Mouse (Mus musculus): ENCODE measurements around the gene Baz1b. TPM values are rescaled to one million over a fixed set of nuclear protein-coding genes. Genes with fewer than 3 reads are reported as not detected.

The Baz1b gene
- polyA plus RNA-seq, 1 experiment from 2014 or later = 70.9 TPM

DNA sequence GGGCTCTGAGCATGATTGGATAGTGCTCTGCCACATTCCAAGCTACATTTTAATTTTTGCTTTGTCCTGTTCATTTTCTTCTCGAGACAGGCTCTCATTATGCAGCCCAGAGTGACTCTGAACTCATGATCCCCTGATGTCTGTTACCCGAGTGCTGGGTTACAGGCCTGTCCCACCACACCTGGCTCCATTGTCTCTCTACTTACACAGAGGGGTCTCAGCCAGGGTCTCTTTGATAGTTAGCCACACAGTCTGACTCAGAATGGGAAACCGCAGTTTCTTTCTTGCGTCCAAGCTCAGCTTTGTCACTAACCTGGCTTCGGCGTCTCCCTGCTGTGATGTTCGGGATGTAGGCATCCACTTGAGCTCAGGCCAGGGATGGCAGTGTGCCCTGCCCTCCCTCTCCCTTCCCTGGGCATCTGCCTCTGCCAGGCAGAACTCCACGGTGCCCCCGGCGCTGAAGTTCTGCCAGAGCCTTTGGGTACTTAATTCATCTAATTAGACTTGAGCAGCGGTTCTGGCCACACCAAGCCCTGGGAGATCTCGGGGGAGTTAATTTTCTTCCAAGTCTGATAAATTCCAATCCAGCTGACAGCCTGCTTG lies 84.6 kb downstream of the Baz1b start:
- H3K4me1 ChIP-seq (ENCODE audit: insufficient read depth) = no peaks in the 10 kb centered on the region
- H3K27ac ChIP-seq (ENCODE audit: low read depth) = no peak overlapping the region
- 69% methylated on average over 12 of the region's 12 CpGs for WGBS

DNA sequence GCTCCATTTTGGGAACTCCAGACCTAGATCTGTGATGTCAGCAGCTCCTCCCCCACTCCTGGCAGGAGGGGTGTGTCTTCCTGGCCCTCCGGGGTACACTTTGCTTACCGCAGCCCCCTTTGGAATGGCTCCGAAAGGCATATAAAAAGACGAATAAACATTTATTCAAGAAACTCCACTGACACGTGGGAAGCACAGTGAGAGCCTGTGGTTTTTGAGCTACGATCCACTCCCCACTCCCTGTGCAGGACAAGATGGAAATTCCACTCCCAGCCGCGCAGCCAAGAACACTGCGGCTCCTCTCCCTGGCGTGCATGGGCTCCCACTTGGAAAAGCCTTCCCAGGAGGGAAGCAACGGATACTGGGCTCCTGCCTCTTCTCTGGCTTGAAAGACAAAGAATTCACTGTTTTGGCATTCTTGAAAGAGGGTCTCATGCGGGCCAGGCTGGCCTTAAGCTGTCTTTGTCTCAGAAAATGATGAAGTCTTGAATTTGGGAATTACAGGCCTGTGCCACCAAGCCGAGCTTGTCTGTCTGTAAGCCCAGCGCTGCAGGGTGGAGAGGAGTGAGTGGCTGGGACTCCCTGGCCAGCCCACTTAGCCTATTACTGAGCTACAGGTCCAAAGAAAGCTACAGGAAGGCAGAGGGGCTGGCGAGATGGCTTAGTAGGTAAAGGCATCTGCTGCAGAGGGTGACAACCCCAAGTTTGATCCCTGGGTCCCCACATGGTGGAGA lies 87.8 kb downstream of the Baz1b start:
- Histone ChIP-seq H3K4me3 (ENCODE audit: low read depth, low read length) (no peak overlapping the region), H3K4me1 (ENCODE audit: insufficient read depth) (no peaks in the 10 kb centered on the region), H3K27ac (ENCODE audit: low read depth) (no peak overlapping the region; the same call in 1 of the 2 replicates), H3K36me3 (ENCODE audit: insufficient read depth) (no peaks in the 10 kb centered on the region), H3K4me2 (peak overlapping the region; percentile 41), H3K27me3 (ENCODE audit: insufficient read depth, low read length) (peaks cover 15% of the 10 kb centered on the region; the same call in 1 of the 2 replicates), H3K9me3 (ENCODE audit: low read depth, low read length) (no peaks in the 10 kb centered on the region), H3K9ac (no peak overlapping the region; the same call in 1 of the 2 replicates)
- peak; percentile 56; the same call in 1 of the 2 replicates for ATAC-seq (ENCODE audit: insufficient read depth)
- peak; percentile 57 for DNase-seq
- no peak for TF ChIP-seq CTCF (IDR thresholded peaks at IDR 0.05; ENCODE audit: low read depth)
- WGBS = 21% methylated on average over 15 of the region's 15 CpGs

More for the DNA sequence above, 84.6 kb downstream of the Baz1b start:
- H3K4me2 ChIP-seq = no peak overlapping the region
- TF ChIP-seq CTCF (IDR thresholded peaks at IDR 0.05; ENCODE audit: low read depth) = no peak
- no peak overlapping the region for H3K4me3 ChIP-seq (ENCODE audit: low read depth, low read length)
- no peaks in the 10 kb centered on the region for H3K9me3 ChIP-seq (ENCODE audit: low read depth, low read length)
- ATAC-seq (ENCODE audit: insufficient read depth) (no peak), DNase-seq (no peak)
- H3K9ac ChIP-seq = no peak overlapping the region
- H3K36me3 ChIP-seq (ENCODE audit: insufficient read depth) = no peaks in the 10 kb centered on the region
- H3K27me3 ChIP-seq (ENCODE audit: insufficient read depth, low read length) = peaks cover 11% of the 10 kb centered on the region; the same call in 1 of the 2 replicates

DNA sequence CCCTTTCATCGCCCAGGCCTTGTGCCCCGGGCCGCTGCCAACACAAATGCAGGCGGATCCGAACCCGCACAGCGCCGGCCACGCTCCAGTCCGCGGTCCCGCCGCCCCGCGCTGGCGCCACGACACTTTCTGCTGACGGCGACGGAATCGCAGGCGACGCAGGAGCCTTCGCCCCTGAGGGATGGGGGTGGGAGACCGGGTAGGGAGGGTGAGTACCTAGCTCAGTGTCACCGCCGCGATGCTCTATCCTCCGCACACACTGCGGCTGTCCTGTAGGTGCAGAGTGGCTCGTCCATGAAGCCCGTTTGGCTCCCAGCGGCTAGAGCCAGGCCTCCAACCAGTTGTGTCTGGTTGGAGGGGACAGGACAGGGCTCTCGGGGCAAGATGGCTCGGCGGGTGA lies 89.5 kb downstream of the Baz1b start:
- Histone ChIP-seq H3K27me3 (ENCODE audit: insufficient read depth, low read length) (peaks cover 15% of the 10 kb centered on the region; the same call in 1 of the 2 replicates), H3K9ac (peak overlapping the region; percentile 13; the same call in 1 of the 2 replicates), H3K27ac (ENCODE audit: low read depth) (no peak overlapping the region), H3K9me3 (ENCODE audit: low read depth, low read length) (no peaks in the 10 kb centered on the region), H3K36me3 (ENCODE audit: insufficient read depth) (no peaks in the 10 kb centered on the region), H3K4me1 (ENCODE audit: insufficient read depth) (no peaks in the 10 kb centered on the region), H3K4me2 (peak overlapping the region; percentile 52), H3K4me3 (ENCODE audit: low read depth, low read length) (peak overlapping the region; percentile 22)
- DNase-seq (peak; percentile 17), ATAC-seq (ENCODE audit: insufficient read depth) (no peak)
- WGBS = 5% methylated on average over 36 of the region's 36 CpGs
- TF ChIP-seq CTCF (IDR thresholded peaks at IDR 0.05; ENCODE audit: low read depth) = no peak

DNA sequence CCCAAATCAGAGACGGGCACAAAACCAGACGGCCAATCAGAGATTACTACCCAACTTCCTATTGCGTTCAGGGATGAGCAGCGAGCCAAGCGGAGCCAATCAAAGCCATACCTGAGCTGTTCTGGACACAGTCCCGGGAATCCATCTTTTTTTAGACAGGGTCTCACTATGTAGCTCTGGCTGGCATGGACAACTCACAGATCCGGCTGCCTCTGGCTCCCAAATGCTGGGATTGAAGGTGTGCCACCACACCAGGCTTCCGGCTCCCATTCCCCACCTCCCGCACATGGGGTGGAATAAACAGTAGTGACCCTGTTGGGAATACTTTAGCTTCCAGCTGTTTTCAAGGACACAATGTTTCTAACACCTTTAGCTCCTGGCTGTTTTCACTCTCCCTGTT lies 93.2 kb downstream of the Baz1b start:
- H3K4me2 ChIP-seq = no peak overlapping the region
- WGBS = 59% methylated on average over 9 of the region's 9 CpGs

DNA sequence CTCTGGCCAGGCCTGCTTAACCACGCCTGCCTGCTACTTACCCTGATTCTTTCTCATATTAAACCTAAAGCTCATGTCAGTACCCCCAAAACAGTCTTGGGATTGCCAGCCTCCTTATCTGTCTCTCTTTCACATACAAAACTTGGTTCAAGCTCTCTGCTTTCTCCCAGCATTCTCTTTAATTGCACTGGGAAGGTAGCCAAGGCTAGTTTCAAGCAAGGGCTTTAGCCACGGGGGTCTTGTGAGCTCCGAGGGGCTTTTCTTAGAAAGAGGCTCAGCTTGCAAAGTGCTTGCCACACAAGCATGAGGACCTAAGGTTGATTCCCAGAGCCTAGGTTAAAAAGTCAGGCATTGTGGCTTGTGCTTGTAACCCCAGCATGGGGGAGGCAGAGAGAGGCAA lies 98.1 kb downstream of the Baz1b start:
- DNase-seq (no peak), ATAC-seq (ENCODE audit: insufficient read depth) (no peak)
- H3K4me3 ChIP-seq (ENCODE audit: low read depth, low read length) = no peak overlapping the region
- H3K27ac ChIP-seq (ENCODE audit: low read depth) = no peak overlapping the region
- no peaks in the 10 kb centered on the region for H3K9me3 ChIP-seq (ENCODE audit: low read depth, low read length)
- 62% methylated on average over 3 of the region's 3 CpGs for WGBS
- no peaks in the 10 kb centered on the region for H3K4me1 ChIP-seq (ENCODE audit: insufficient read depth)
- no peak overlapping the region for H3K9ac ChIP-seq
- TF ChIP-seq CTCF (IDR thresholded peaks at IDR 0.05; ENCODE audit: low read depth) = no peak
- no peak overlapping the region for H3K4me2 ChIP-seq
- H3K27me3 ChIP-seq (ENCODE audit: insufficient read depth, low read length) = no peaks in the 10 kb centered on the region
- H3K36me3 ChIP-seq (ENCODE audit: insufficient read depth) = no peaks in the 10 kb centered on the region

More for the DNA sequence above, 93.2 kb downstream of the Baz1b start:
- Histone ChIP-seq H3K36me3 (ENCODE audit: insufficient read depth) (no peaks in the 10 kb centered on the region), H3K27me3 (ENCODE audit: insufficient read depth, low read length) (peaks cover 15% of the 10 kb centered on the region; the same call in 1 of the 2 replicates), H3K9ac (no peak overlapping the region), H3K4me1 (ENCODE audit: insufficient read depth) (no peaks in the 10 kb centered on the region), H3K27ac (ENCODE audit: low read depth) (no peak overlapping the region), H3K4me3 (ENCODE audit: low read depth, low read length) (no peak overlapping the region), H3K9me3 (ENCODE audit: low read depth, low read length) (no peaks in the 10 kb centered on the region)
- no peak for TF ChIP-seq CTCF (IDR thresholded peaks at IDR 0.05; ENCODE audit: low read depth)
- ATAC-seq (ENCODE audit: insufficient read depth) (no peak), DNase-seq (no peak)

DNA sequence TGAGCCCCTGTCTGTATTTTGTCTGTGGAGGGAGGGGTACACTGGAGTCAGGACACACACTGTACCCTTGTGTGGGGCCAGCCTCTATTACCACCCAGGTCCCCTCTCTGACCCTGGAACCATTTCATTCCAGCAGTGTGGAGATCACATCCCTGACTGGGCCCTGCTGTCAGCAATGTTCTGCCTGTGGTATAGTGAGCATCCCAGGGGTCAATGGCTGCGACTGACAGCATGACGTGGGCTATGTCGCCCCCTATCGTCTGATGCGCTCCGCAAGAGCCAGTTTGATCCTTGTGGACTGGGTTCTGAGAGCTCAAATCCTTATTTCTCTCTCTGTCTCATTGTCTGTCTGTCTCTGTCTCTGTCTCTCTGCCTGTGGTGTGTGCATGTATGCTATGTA lies 99.1 kb downstream of the Baz1b start:
- Histone ChIP-seq H3K27ac (ENCODE audit: low read depth) (no peak overlapping the region), H3K4me2 (no peak overlapping the region), H3K9me3 (ENCODE audit: low read depth, low read length) (no peaks in the 10 kb centered on the region), H3K9ac (no peak overlapping the region), H3K27me3 (ENCODE audit: insufficient read depth, low read length) (no peaks in the 10 kb centered on the region), H3K36me3 (ENCODE audit: insufficient read depth) (no peaks in the 10 kb centered on the region), H3K4me3 (ENCODE audit: low read depth, low read length) (no peak overlapping the region), H3K4me1 (ENCODE audit: insufficient read depth) (no peaks in the 10 kb centered on the region)
- DNase-seq (peak; percentile 93), ATAC-seq (ENCODE audit: insufficient read depth) (peak; percentile 56; the same call in 1 of the 2 replicates)
- under 1% methylated on average over 6 of the region's 6 CpGs for WGBS
- TF ChIP-seq CTCF (IDR thresholded peaks at IDR 0.05; ENCODE audit: low read depth) = peak; percentile 95

DNA sequence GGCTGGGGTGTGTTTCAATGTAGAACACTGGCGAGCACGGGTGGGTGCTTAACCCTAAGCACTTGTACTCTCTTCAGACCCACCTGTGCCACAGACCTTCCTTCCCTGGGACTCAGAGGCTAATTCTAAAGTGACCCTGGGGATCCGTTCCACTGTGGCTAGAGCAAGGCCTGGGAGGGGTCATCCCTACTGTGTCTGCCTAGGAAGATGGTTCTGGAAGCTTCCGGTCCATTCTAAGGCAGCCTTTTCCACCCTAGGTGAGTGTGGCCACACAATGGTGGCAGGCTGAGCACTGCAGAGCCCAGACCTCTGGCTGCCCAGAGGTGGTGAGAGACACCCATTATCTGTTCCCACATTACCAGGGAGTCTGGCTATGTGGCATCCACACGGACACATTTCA lies 99.9 kb downstream of the Baz1b start:
- no peak for DNase-seq
- H3K36me3 ChIP-seq (ENCODE audit: insufficient read depth) = no peaks in the 10 kb centered on the region
- 75% methylated on average over 5 of the region's 5 CpGs for WGBS
- H3K4me1 ChIP-seq (ENCODE audit: insufficient read depth) = no peaks in the 10 kb centered on the region
- no peak overlapping the region for H3K9ac ChIP-seq
- no peak overlapping the region for H3K27ac ChIP-seq (ENCODE audit: low read depth)
- TF ChIP-seq CTCF (IDR thresholded peaks at IDR 0.05; ENCODE audit: low read depth) = no peak
- no peak for ATAC-seq (ENCODE audit: insufficient read depth)
- H3K27me3 ChIP-seq (ENCODE audit: insufficient read depth, low read length) = no peaks in the 10 kb centered on the region
- no peaks in the 10 kb centered on the region for H3K9me3 ChIP-seq (ENCODE audit: low read depth, low read length)
- no peak overlapping the region for H3K4me3 ChIP-seq (ENCODE audit: low read depth, low read length)
- no peak overlapping the region for H3K4me2 ChIP-seq
